Mouse (Mus musculus): ENCODE data around the gene Zcrb1. TPM values are rescaled to one million over a fixed set of nuclear protein-coding genes. Genes with fewer than 3 reads are reported as not detected.

The Zcrb1 gene
- total and polyA plus RNA-seq, 3 experiments = 49.1 to 146 (median 60.3) TPM

GRCm38 (mm10) chr15:93358346-93359095, 39.6 kb downstream of the Zcrb1 start:
- H3K9me3 ChIP-seq (replicated peaks; ENCODE audit: low read length) = peaks cover 3% of the 10 kb centered on the region

GRCm38 (mm10) chr15:93340630-93341379, 57.3 kb downstream of the Zcrb1 start:
- H3K27ac ChIP-seq (ENCODE audit: insufficient read depth, low read depth) = no peak overlapping the region
- no peak for DNase-seq (ENCODE audit: extremely low read depth)
- H3K4me2 ChIP-seq (ENCODE audit: insufficient read depth, low read depth, poor library complexity, severe bottlenecking) = no peak overlapping the region
- in situ Hi-C loops (cut with MboI; ENCODE audit: low pct_ligation_motif_present, low pct_unique_long_range_greater_than_20kb, low sequenced_read_pairs) = no loop called here
- dilution Hi-C loops (cut with MboI; ENCODE audit: extremely low pct_ligation_motif_present, extremely low pct_unique_long_range_greater_than_20kb, low sequenced_read_pairs) = no loop called here
- H3K27me3 ChIP-seq (replicated peaks) = no peaks in the 10 kb centered on the region
- H3K4me1 ChIP-seq (ENCODE audit: control insufficient read depth in 1 of 2, insufficient read depth in 2 of 2) = no peaks in the 10 kb centered on the region; a peak in 1 of 4 replicates
- peaks cover 3% of the 10 kb centered on the region; the same call in 1 of the 2 replicates for H3K79me2 ChIP-seq (replicated peaks; ENCODE audit: control insufficient read depth, extremely low read depth, insufficient read depth, poor library complexity, severe bottlenecking)
- no peak overlapping the region for H3K9ac ChIP-seq (ENCODE audit: insufficient read depth, low read depth)
- no peaks in the 10 kb centered on the region for H3K9me3 ChIP-seq (replicated peaks; ENCODE audit: low read length)
- TF ChIP-seq MAFK (IDR thresholded peaks at IDR 0.05; ENCODE audit: insufficient replicate concordance, low read length) (no peak), JUN (IDR thresholded peaks at IDR 0.05; ENCODE audit: insufficient read depth, low read depth, low read length) (no peak), MAZ (IDR thresholded peaks at IDR 0.05; ENCODE audit: low read depth, low read length) (no peak), E2F4 (IDR thresholded peaks at IDR 0.05; ENCODE audit: insufficient replicate concordance, low read depth, low read length) (no peak), USF2 (conservative IDR thresholded peaks at IDR 0.05; ENCODE audit: low read depth, low read length) (no peak), CTCF (conservative IDR thresholded peaks at IDR 0.05 in 1 of 2, IDR thresholded peaks at IDR 0.05 in 1 of 2; ENCODE audit: low read depth in 2 of 2, low read length in 2 of 2) (no peak), RCOR1 (conservative IDR thresholded peaks at IDR 0.05; ENCODE audit: low read depth, low read length) (no peak), MYC (IDR thresholded peaks at IDR 0.05; ENCODE audit: low read depth, low read length) (no peak), TCF12 (IDR thresholded peaks at IDR 0.05; ENCODE audit: low read depth, low read length) (no peak), MXI1 (IDR thresholded peaks at IDR 0.05; ENCODE audit: low read depth, low read length) (no peak)
- no peaks in the 10 kb centered on the region for H3K36me3 ChIP-seq (replicated peaks in 1 of 2; ENCODE audit: control insufficient read depth in 1 of 2, insufficient read depth in 1 of 2, low read length in 1 of 2)
- H3K4me3 ChIP-seq (replicated peaks in 1 of 3; ENCODE audit: low read depth in 2 of 3, low read length in 2 of 3, poor library complexity in 1 of 3) = no peak overlapping the region

More at GRCm38 (mm10) chr15:93358346-93359095, 39.6 kb downstream of the Zcrb1 start:
- no peaks in the 10 kb centered on the region for H3K4me1 ChIP-seq (ENCODE audit: control insufficient read depth in 1 of 2, insufficient read depth in 2 of 2)
- dilution Hi-C loops (cut with MboI; ENCODE audit: extremely low pct_ligation_motif_present, extremely low pct_unique_long_range_greater_than_20kb, low sequenced_read_pairs) (no loop called here), in situ Hi-C loops (cut with MboI; ENCODE audit: low pct_ligation_motif_present, low pct_unique_long_range_greater_than_20kb, low sequenced_read_pairs) (no loop called here)
- no peaks in the 10 kb centered on the region for H3K36me3 ChIP-seq (replicated peaks in 1 of 2; ENCODE audit: control insufficient read depth in 1 of 2, insufficient read depth in 1 of 2, low read length in 1 of 2)
- H3K27ac ChIP-seq (ENCODE audit: insufficient read depth, low read depth) = no peak overlapping the region
- H3K9ac ChIP-seq (ENCODE audit: insufficient read depth, low read depth) = no peak overlapping the region
- no peak overlapping the region for H3K4me2 ChIP-seq (ENCODE audit: insufficient read depth, low read depth, poor library complexity, severe bottlenecking)
- DNase-seq (ENCODE audit: extremely low read depth) = no peak
- no peak for TF ChIP-seq HCFC1 (IDR thresholded peaks at IDR 0.05; ENCODE audit: low read depth, low read length)
- TF ChIP-seq PAX5 (IDR thresholded peaks at IDR 0.05; ENCODE audit: low read length) = no peak
- TF ChIP-seq CTCF (conservative IDR thresholded peaks at IDR 0.05 in 1 of 2, IDR thresholded peaks at IDR 0.05 in 1 of 2; ENCODE audit: low read depth in 2 of 2, low read length in 2 of 2) = no peak
- no peak for TF ChIP-seq CHD2 (IDR thresholded peaks at IDR 0.05; ENCODE audit: low read length)
- no peak for TF ChIP-seq SIN3A (IDR thresholded peaks at IDR 0.05; ENCODE audit: low read length)
- no peak for TF ChIP-seq TCF12 (IDR thresholded peaks at IDR 0.05; ENCODE audit: low read depth, low read length)
- no peak for TF ChIP-seq TBP (conservative IDR thresholded peaks at IDR 0.05; ENCODE audit: low read depth, low read length)
- no peak for TF ChIP-seq IRF4 (IDR thresholded peaks at IDR 0.05; ENCODE audit: low read depth, low read length)
- no peak for TF ChIP-seq MAZ (IDR thresholded peaks at IDR 0.05; ENCODE audit: low read depth, low read length)
- no peak for TF ChIP-seq NRF1 (IDR thresholded peaks at IDR 0.05; ENCODE audit: low read depth, low read length)
- TF ChIP-seq UBTF (IDR thresholded peaks at IDR 0.05; ENCODE audit: low read depth, low read length) = no peak
- no peaks in the 10 kb centered on the region for H3K79me2 ChIP-seq (replicated peaks; ENCODE audit: control insufficient read depth, extremely low read depth, insufficient read depth, poor library complexity, severe bottlenecking)
- H3K27me3 ChIP-seq (replicated peaks) = no peaks in the 10 kb centered on the region
- no peak overlapping the region for H3K4me3 ChIP-seq (replicated peaks in 1 of 3; ENCODE audit: low read depth in 2 of 3, low read length in 2 of 3, poor library complexity in 1 of 3)

Measured in CH12.LX (cell line).